Mouse (Mus musculus) Patski (cell line): ENCODE results near the gene Ttc9c. TPM values are rescaled to one million over a fixed set of nuclear protein-coding genes. Genes with fewer than 3 reads are reported as not detected.

ENCODE experiments used
- ATAC-seq: fragments of 100-300 bp; one replicate; pipeline ENCODE4 v1.8.0; 2021
- CTCF ChIA-PET: fragments of 350-600 bp; sonication (Branson Sonifier 250); formaldehyde crosslinking; loops from one replicate; lab custom pipeline; 2022; ENCODE audit warnings: inconsistent platforms; lab: Charles Lee
- POLR2A ChIA-PET: fragments of 350-600 bp; sonication (Branson Sonifier 250); formaldehyde crosslinking; loops from one replicate; lab custom pipeline; 2022; ENCODE audit warnings: antibody characterized with exemption, inconsistent platforms; lab: Charles Lee
- DNase-seq: peaks from one replicate; pipeline ENCODE4 v3.0.0-alpha.2; 2011; ENCODE audit warnings: low read depth, low spot score
- H3K27me3 ChIP-seq: fragments of 371-371 bp; one replicate; pipeline ENCODE4 v1.5.1; 2021
- CTCF ChIP-seq: fragments of 100-300 bp; IDR thresholded peaks from one replicate; pipeline ENCODE4 v1.5.1; 2021
- in situ Hi-C: fragments of 300-500 bp; cut with MboI; formaldehyde crosslinking; loops from 3 replicates; pipeline ENCODE4 v1.11.1; 2018; ENCODE audit warnings: low pct_unique_long_range_greater_than_20kb, mixed read lengths
- polyA plus RNA-seq: library from polyadenylated mRNA; unstranded; gene quantifications from one replicate; pipeline ENCODE4 v1.2.3, GENCODE M21; 2021

The Ttc9c gene
- polyA plus RNA-seq, 1 experiment from 2014 or later = 51.4 TPM

GRCm38 (mm10) chr19:8832971-8833370, 13.8 kb upstream of the Ttc9c start:
- in situ Hi-C loops = loop anchor here (25.0 kb wide), 1 partner anchor 1054 kb away; the partner anchor contains the start of gene Incenp
- POLR2A ChIA-PET = interaction anchor here (0.6 kb wide), 1 partner anchor 109 kb away, joined by 3 read pairs; no protein-coding TSS in a partner anchor
- no peak for ATAC-seq
- H3K27me3 ChIP-seq = no peaks in the 10 kb centered on the region
- CTCF ChIA-PET = no interaction called here
- TF ChIP-seq CTCF = no peak
- DNase-seq = no peak

GRCm38 (mm10) chr19:8831262-8831661, 12.1 kb upstream of the Ttc9c start:
- in situ Hi-C loops = loop anchor here (25.0 kb wide), 1 partner anchor 1056 kb away; the partner anchor contains the start of gene Incenp
- DNase-seq (no peak), ATAC-seq (no peak)
- ChIA-PET POLR2A (interaction anchor here (0.8 kb wide), 1 partner anchor 48 kb away, joined by 3 read pairs; no protein-coding TSS in a partner anchor), CTCF (interaction anchor here (1.2 to 1.5 kb wide), 2 partner anchors 15 to 28 kb away, joined by 3 to 4 read pairs; no protein-coding TSS in a partner anchor)
- no peaks in the 10 kb centered on the region for H3K27me3 ChIP-seq
- TF ChIP-seq CTCF = peak; percentile 23

GRCm38 (mm10) chr19:8830664-8831063, 11.5 kb upstream of the Ttc9c start:
- ChIA-PET CTCF (interaction anchor here (1.2 to 1.5 kb wide), 2 partner anchors 15 to 28 kb away, joined by 3 to 4 read pairs; no protein-coding TSS in a partner anchor), POLR2A (interaction anchor here (0.8 kb wide), 1 partner anchor 49 kb away, joined by 3 read pairs; no protein-coding TSS in a partner anchor)
- DNase-seq (no peak), ATAC-seq (no peak)
- H3K27me3 ChIP-seq = no peaks in the 10 kb centered on the region
- in situ Hi-C loops = loop anchor here (25.0 kb wide), 1 partner anchor 1057 kb away; the partner anchor contains the start of gene Incenp
- no peak for TF ChIP-seq CTCF

GRCm38 (mm10) chr19:8829660-8830059, 10.5 kb upstream of the Ttc9c start, which contains the start of gene AC129217.1:
Gene AC129217.1 (plus strand): TSS chr19:8829773.
- DNase-seq (no peak), ATAC-seq (no peak)
- POLR2A ChIA-PET = interaction anchor here (1.8 kb wide), 1 partner anchor 9 kb away, joined by 5 read pairs; the partner anchor contains the start of gene Gng3
- in situ Hi-C loops = loop anchor here (25.0 kb wide), 1 partner anchor 1058 kb away; the partner anchor contains the start of gene Incenp
- TF ChIP-seq CTCF = no peak
- no peaks in the 10 kb centered on the region for H3K27me3 ChIP-seq
- CTCF ChIA-PET = interaction anchor here (1.2 to 1.8 kb wide), 3 partner anchors 9 to 48 kb away, joined by 3 to 4 read pairs (median 4); partner anchors contain the start of gene Gng3

GRCm38 (mm10) chr19:8822696-8823095, 3.6 kb upstream of the Ttc9c start:
- DNase-seq (no peak), ATAC-seq (no peak)
- in situ Hi-C loops = no loop called here
- ChIA-PET POLR2A (interaction anchor here (0.6 kb wide), 1 partner anchor 10 kb away, joined by 9 read pairs; no protein-coding TSS in a partner anchor), CTCF (no interaction called here)
- no peak for TF ChIP-seq CTCF
- no peaks in the 10 kb centered on the region for H3K27me3 ChIP-seq

- CTCF ChIA-PET = no interaction called here
- POLR2A ChIA-PET = interaction anchor here (0.6 to 1.6 kb wide), 3 partner anchors 63 to 1616 kb away, joined by 3 to 12 read pairs (median 3); no protein-coding TSS in a partner anchor
- no peaks in the 10 kb centered on the region for H3K27me3 ChIP-seq
- in situ Hi-C loops = no loop called here
- ATAC-seq (no peak), DNase-seq (no peak)
- TF ChIP-seq CTCF = no peak
Observed at GRCm38 (mm10) chr19:8821146-8821545, 2.0 kb upstream of the Ttc9c start.

- in situ Hi-C loops = no loop called here
- ATAC-seq (no peak), DNase-seq (no peak)
- no peak for TF ChIP-seq CTCF
- ChIA-PET CTCF (no interaction called here), POLR2A (interaction anchor here (1.3 to 2.1 kb wide), 6 partner anchors 15 to 62 kb away, joined by 3 to 6 read pairs (median 4); partner anchors contain the start of genes Gng3 and Polr2g)
- no peaks in the 10 kb centered on the region for H3K27me3 ChIP-seq
Observed at GRCm38 (mm10) chr19:8820424-8820956, 1.4 kb upstream of the Ttc9c start.

- ChIA-PET POLR2A (interaction anchor here (0.6 to 2.1 kb wide), 12 partner anchors 13 to 97 kb away, joined by 3 to 7 read pairs (median 4); partner anchors contain the start of genes Gng3, Polr2g and Slc3a2), CTCF (interaction anchor here (1.1 kb wide), 1 partner anchor 11 kb away, joined by 3 read pairs; no protein-coding TSS in a partner anchor)
- no peaks in the 10 kb centered on the region for H3K27me3 ChIP-seq
- TF ChIP-seq CTCF = no peak
- ATAC-seq (peak; percentile 82), DNase-seq (peak; percentile 97)
- in situ Hi-C loops = loop anchor here (5.0 to 10.0 kb wide), 2 partner anchors 68 to 245 kb away; no protein-coding TSS in a partner anchor
Observed at GRCm38 (mm10) chr19:8819596-8820423, 677 bp upstream of the Ttc9c start, which contains the start of gene Hnrnpul2. Gene Hnrnpul2 (plus strand): TSS chr19:8820010.

- TF ChIP-seq CTCF = no peak
- ATAC-seq = no peak
- CTCF ChIA-PET = no interaction called here
Observed at GRCm38 (mm10) chr19:8818301-8818798, 783 bp downstream of the Ttc9c start.

More at GRCm38 (mm10) chr19:8818301-8818798, 783 bp downstream of the Ttc9c start:
- POLR2A ChIA-PET = interaction anchor here (1.0 to 2.1 kb wide), 4 partner anchors 9 to 20 kb away, joined by 3 to 7 read pairs (median 4); partner anchors contain the start of gene Gng3
- in situ Hi-C loops = loop anchor here (5.0 to 10.0 kb wide), 2 partner anchors 66 to 244 kb away; no protein-coding TSS in a partner anchor
- H3K27me3 ChIP-seq = no peaks in the 10 kb centered on the region
- no peak for DNase-seq
